Mouse (Mus musculus) embryonic facial prominence, embryonic 14.5 days (tissue): ENCODE measurements at regions not wholly inside any gene's neighbourhood (a gene's known extent, or its start where the extent isn't known, plus 50 kb on each side); places are given as distances from the start of the nearest gene placed in this dataset.

Source experiments
- ATAC-seq: fragments of 200-750 bp; cut with Nextera tagmentation; 2 replicates; pipeline ENCODE4 v1.8.0; 2017; ENCODE audit warnings: low read depth, moderate number of reproducible peaks, moderate TSS enrichment
- DNase-seq: peaks from one replicate; pipeline ENCODE4 v3.0.0-alpha.2; 2015; ENCODE audit warnings: low spot score
- H3K27ac ChIP-seq: fragments of 300-500 bp; sonication (generic); replicated peaks from 2 replicates; pipeline ENCODE4 v1.5.1; 2014; ENCODE audit warnings: low read depth, mild to moderate bottlenecking, low read length, moderate library complexity
- H3K27me3 ChIP-seq: fragments of 300-500 bp; sonication (generic); replicated peaks from 2 replicates; pipeline ENCODE4 v1.6.1; 2014; ENCODE audit warnings: low read length; ENCODE audit not compliant: control insufficient read depth, insufficient read depth
- H3K36me3 ChIP-seq: fragments of 300-500 bp; sonication (generic); 2 replicates; pipeline ENCODE4 v1.6.1; 2014; ENCODE audit warnings: low read length, mixed read lengths; ENCODE audit not compliant: control insufficient read depth, insufficient read depth
- H3K4me1 ChIP-seq: fragments of 300-500 bp; sonication (generic); 2 replicates; pipeline ENCODE4 v1.6.1; 2014; ENCODE audit warnings: antibody characterized with exemption, low read length; ENCODE audit not compliant: control insufficient read depth, insufficient read depth
- H3K4me2 ChIP-seq: fragments of 300-500 bp; sonication (generic); 2 replicates; pipeline ENCODE4 v1.6.1; 2014; ENCODE audit warnings: low read depth, mild to moderate bottlenecking, low read length, moderate library complexity, mixed read lengths
- H3K4me3 ChIP-seq: fragments of 300-500 bp; sonication (generic); 2 replicates; pipeline ENCODE4 v1.5.1; 2014; ENCODE audit warnings: low read depth, mild to moderate bottlenecking, low read length
- H3K9ac ChIP-seq: fragments of 300-500 bp; sonication (generic); 2 replicates; pipeline ENCODE4 v1.6.1; 2014; ENCODE audit warnings: low read depth, mild to moderate bottlenecking, low read length, moderate library complexity, mixed read lengths
- H3K9me3 ChIP-seq: fragments of 300-500 bp; sonication (generic); 2 replicates; pipeline ENCODE4 v1.6.1; 2016; ENCODE audit warnings: low read length; ENCODE audit not compliant: control insufficient read depth
- WGBS: fragments of 180-500 bp; shearing (Covaris S2); extraction: QIAGEN DNeasy Blood & Tissue Kit; methylation state at CpG from one replicate; pipeline ENCODE4 v1.1.7; 2014; 5-methylcytosine and 5-hydroxymethylcytosine counted together

- DNase-seq (no peak), ATAC-seq (no peak)
- H3K4me3 ChIP-seq: no peak overlapping the region
- no peaks in the 10 kb centered on the region for H3K9me3 ChIP-seq
- no peaks in the 10 kb centered on the region for H3K36me3 ChIP-seq
- H3K4me1 ChIP-seq: no peaks in the 10 kb centered on the region
- 87% methylated on average over 3 of the region's 3 CpGs for WGBS
- H3K27ac ChIP-seq: no peak overlapping the region
- no peak overlapping the region for H3K9ac ChIP-seq
- no peaks in the 10 kb centered on the region for H3K27me3 ChIP-seq
- H3K4me2 ChIP-seq: no peak overlapping the region
These were observed 255.4 kb upstream of the Cobl start for GRCm38 (mm10) chr11:12720169-12720568.

GRCm38 (mm10) chr11:12696321-12696720 lies 231.6 kb upstream of the Cobl start:
- no peak overlapping the region for H3K4me2 ChIP-seq
- H3K36me3 ChIP-seq: no peaks in the 10 kb centered on the region
- ATAC-seq: no peak
- peak; percentile 9 for DNase-seq
- no peak overlapping the region for H3K9ac ChIP-seq
- no peak overlapping the region for H3K27ac ChIP-seq
- H3K9me3 ChIP-seq: no peaks in the 10 kb centered on the region
- no peaks in the 10 kb centered on the region for H3K4me1 ChIP-seq
- no peaks in the 10 kb centered on the region for H3K27me3 ChIP-seq
- no peak overlapping the region for H3K4me3 ChIP-seq
- WGBS: 28% methylated on average over 5 of the region's 5 CpGs

- no peak overlapping the region for H3K4me2 ChIP-seq
- no peak overlapping the region for H3K9ac ChIP-seq
- ATAC-seq: 0 out of 2 replicates have a peak, but pooled peaks have one; percentile 55
- no peak overlapping the region for H3K4me3 ChIP-seq
- H3K27me3 ChIP-seq: no peaks in the 10 kb centered on the region
- no peaks in the 10 kb centered on the region for H3K9me3 ChIP-seq
- DNase-seq: no peak
- H3K27ac ChIP-seq: no peak overlapping the region
- H3K36me3 ChIP-seq: no peaks in the 10 kb centered on the region
- H3K4me1 ChIP-seq: no peaks in the 10 kb centered on the region
These were observed 228.1 kb upstream of the Cobl start for GRCm38 (mm10) chr11:12692836-12693235.

DNA sequence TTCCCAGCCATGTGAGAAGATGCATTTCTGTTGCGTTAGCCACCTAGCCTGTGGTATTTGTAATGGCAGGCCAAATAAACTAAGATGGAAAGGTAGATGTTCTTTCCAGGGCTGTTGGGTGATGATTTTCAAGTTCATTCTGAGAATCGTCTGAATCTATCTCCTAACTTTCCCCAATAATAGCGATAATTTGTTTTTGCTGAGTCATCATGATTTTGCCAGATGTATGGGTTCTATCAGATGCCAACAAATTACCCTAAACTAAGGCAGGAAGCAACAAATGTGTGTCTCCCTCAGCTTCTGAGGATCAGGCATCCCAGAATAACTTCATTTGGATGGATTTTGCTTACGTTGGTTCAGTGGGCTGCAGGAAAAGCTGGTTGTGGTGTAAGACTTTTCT lies 222.0 kb upstream of the Cobl start:
- H3K9me3 ChIP-seq: no peaks in the 10 kb centered on the region
- WGBS: 94% methylated on average over 4 of the region's 4 CpGs
- no peak for ATAC-seq

GRCm38 (mm10) chr11:12661824-12662443 lies 197.2 kb upstream of the Cobl start:
- ATAC-seq: peak; percentile 12; the same call in 1 of the 2 replicates
- DNase-seq: no peak
- Histone ChIP-seq H3K9me3 (no peaks in the 10 kb centered on the region), H3K27ac (no peak overlapping the region), H3K36me3 (no peaks in the 10 kb centered on the region), H3K4me1 (no peaks in the 10 kb centered on the region), H3K4me2 (no peak overlapping the region), H3K9ac (no peak overlapping the region), H3K27me3 (no peaks in the 10 kb centered on the region), H3K4me3 (no peak overlapping the region)
- 79% methylated on average over 3 of the region's 3 CpGs for WGBS

More for the DNA sequence above, 222.0 kb upstream of the Cobl start:
- H3K4me1 ChIP-seq: no peaks in the 10 kb centered on the region
- H3K4me3 ChIP-seq: no peak overlapping the region
- no peaks in the 10 kb centered on the region for H3K27me3 ChIP-seq
- no peaks in the 10 kb centered on the region for H3K36me3 ChIP-seq
- H3K27ac ChIP-seq: no peak overlapping the region
- H3K4me2 ChIP-seq: no peak overlapping the region
- no peak overlapping the region for H3K9ac ChIP-seq
- no peak for DNase-seq

GRCm38 (mm10) chr11:12658847-12659246 lies 194.1 kb upstream of the Cobl start:
- Histone ChIP-seq H3K9ac (no peak overlapping the region), H3K27me3 (no peaks in the 10 kb centered on the region)
- ATAC-seq: no peak

GRCm38 (mm10) chr11:12656450-12656849 lies 191.7 kb upstream of the Cobl start:
- no peaks in the 10 kb centered on the region for H3K36me3 ChIP-seq
- H3K4me2 ChIP-seq: no peak overlapping the region
- H3K4me3 ChIP-seq: no peak overlapping the region
- H3K4me1 ChIP-seq: no peaks in the 10 kb centered on the region
- no peak overlapping the region for H3K27ac ChIP-seq
- ATAC-seq (no peak), DNase-seq (no peak)
- no peak overlapping the region for H3K9ac ChIP-seq
- H3K27me3 ChIP-seq: no peaks in the 10 kb centered on the region
- no peaks in the 10 kb centered on the region for H3K9me3 ChIP-seq
- WGBS: 41% methylated on average over 10 of the region's 10 CpGs

More at GRCm38 (mm10) chr11:12658847-12659246, 194.1 kb upstream of the Cobl start:
- no peak for DNase-seq
- H3K27ac ChIP-seq: no peak overlapping the region
- H3K4me2 ChIP-seq: no peak overlapping the region
- H3K9me3 ChIP-seq: no peaks in the 10 kb centered on the region
- H3K4me3 ChIP-seq: no peak overlapping the region
- H3K4me1 ChIP-seq: no peaks in the 10 kb centered on the region
- H3K36me3 ChIP-seq: no peaks in the 10 kb centered on the region
